Mouse (Mus musculus) bone marrow, adult 2 months (tissue): ENCODE results near the gene Gm8765. TPM values are rescaled to one million over a fixed set of nuclear protein-coding genes. Genes with fewer than 3 reads are reported as not detected.
"Not testable (repeated sequence)": the region's sequence is repeated elsewhere in the genome, so short reads cannot be mapped to it uniquely, and the experiment has no call there.

ENCODE experiments used
- H3K27ac ChIP-seq: fragments of 200-500 bp; 2 replicates; pipeline ENCODE4 v1.5.1; 2012; ENCODE audit warnings: low read depth, mild to moderate bottlenecking, control low read depth, inconsistent platforms, low read length; ENCODE audit not compliant: control insufficient read depth, poor library complexity, insufficient read depth
- H3K4me1 ChIP-seq: fragments of 200-500 bp; 2 replicates; pipeline ENCODE4 v1.6.1; 2011; ENCODE audit warnings: low read length; ENCODE audit not compliant: control insufficient read depth, insufficient read depth
- H3K4me3 ChIP-seq: fragments of 200-500 bp; replicated peaks from 2 replicates; pipeline ENCODE3; 2011; ENCODE audit warnings: mild to moderate bottlenecking, low read depth, low read length, control low read depth; ENCODE audit not compliant: control insufficient read depth
- CTCF ChIP-seq: fragments of 200-500 bp; IDR thresholded peaks from 2 replicates; pipeline ENCODE4 v1.5.1; 2011; ENCODE audit warnings: low read length, control low read depth; ENCODE audit not compliant: control insufficient read depth, insufficient read depth
- POLR2A ChIP-seq: fragments of 200-500 bp; IDR thresholded peaks from 2 replicates; pipeline ENCODE4 v1.6.1; 2011; ENCODE audit warnings: low read depth, mild to moderate bottlenecking, control low read depth, low read length, borderline replicate concordance; ENCODE audit not compliant: control insufficient read depth
- WGBS: fragments of 180-500 bp; shearing (Covaris S2); methylation state at CpG from one replicate; pipeline ENCODE4 v1.1.7; 2018; 5-methylcytosine and 5-hydroxymethylcytosine counted together
- polyA plus RNA-seq: library from polyadenylated mRNA; stranded (reverse); fragments of >200 nt; gene quantifications from 2 replicates; pipeline ENCODE4 v1.2.4, GENCODE M21; 2011; ENCODE audit warnings: low replicate concordance; ENCODE audit not compliant: missing spikeins, insufficient read depth, insufficient read length

Gm8765 gene
- not detected in 2 replicates for polyA plus RNA-seq

DNA sequence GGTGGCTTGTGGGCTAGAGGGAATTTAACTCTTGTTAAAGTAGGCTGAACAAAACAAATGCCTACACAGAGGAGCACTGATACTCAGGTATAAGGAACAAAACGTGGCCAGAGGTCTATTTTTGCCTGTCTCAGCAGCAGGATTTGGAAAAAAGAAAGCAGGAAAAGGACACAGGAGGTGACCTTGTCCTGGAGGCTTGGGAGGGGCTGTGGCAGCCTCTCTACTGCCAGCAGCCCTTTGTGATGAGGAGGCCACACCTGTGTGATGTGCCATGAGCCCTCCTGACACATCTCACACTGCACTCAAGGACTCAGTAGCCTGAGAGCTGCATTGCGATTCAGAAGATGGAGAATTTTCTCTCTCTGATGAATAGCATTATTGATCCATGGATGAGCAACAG is at the start of gene Gm8765:
Gene Gm8765 (plus strand): TSS at position 301 of the 400 bp plus-strand sequence.
- WGBS = 23% methylated on average over 1 of the region's 2 CpGs
- not testable (repeated sequence) for H3K4me3 ChIP-seq, H3K27ac ChIP-seq, H3K4me1 ChIP-seq

- H3K27ac ChIP-seq, H3K4me3 ChIP-seq, H3K4me1 ChIP-seq: not testable (repeated sequence)
- 71% methylated on average over 2 of the region's 2 CpGs for WGBS
These were observed 49.3 kb upstream of the Gm8765 start for GRCm38 (mm10) chr13:50648771-50649170.

DNA sequence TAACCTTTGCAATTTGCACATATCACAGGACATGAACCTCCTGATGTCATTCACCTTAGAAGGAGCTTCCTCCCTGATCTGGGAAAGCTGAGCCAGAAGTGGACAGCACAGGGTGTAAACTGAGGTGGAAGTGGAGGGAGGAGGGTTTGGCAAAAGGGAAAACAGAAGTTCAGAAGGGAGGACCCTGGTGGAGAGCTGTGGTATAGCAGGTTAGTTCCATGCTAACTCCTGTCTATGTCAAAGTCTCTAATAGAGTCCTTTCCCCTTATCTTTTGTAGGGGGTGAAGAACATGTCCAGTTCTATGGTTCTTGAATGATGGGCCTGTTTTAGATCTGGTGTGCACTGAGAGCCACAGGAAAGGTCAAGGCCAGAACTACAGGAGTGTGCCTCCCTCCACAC is 52.2 kb downstream of the Gm8765 start:
- H3K27ac ChIP-seq, H3K4me1 ChIP-seq, H3K4me3 ChIP-seq: not testable (repeated sequence)

GRCm38 (mm10) chr13:50751732-50752131 is 53.6 kb downstream of the Gm8765 start:
- TF ChIP-seq CTCF = no peak
- TF ChIP-seq POLR2A = no peak
- Histone ChIP-seq H3K4me1 (no peaks in the 10 kb centered on the region), H3K27ac (no peak overlapping the region), H3K4me3 (no peak overlapping the region)
- 72% methylated on average over 2 of the region's 2 CpGs for WGBS

DNA sequence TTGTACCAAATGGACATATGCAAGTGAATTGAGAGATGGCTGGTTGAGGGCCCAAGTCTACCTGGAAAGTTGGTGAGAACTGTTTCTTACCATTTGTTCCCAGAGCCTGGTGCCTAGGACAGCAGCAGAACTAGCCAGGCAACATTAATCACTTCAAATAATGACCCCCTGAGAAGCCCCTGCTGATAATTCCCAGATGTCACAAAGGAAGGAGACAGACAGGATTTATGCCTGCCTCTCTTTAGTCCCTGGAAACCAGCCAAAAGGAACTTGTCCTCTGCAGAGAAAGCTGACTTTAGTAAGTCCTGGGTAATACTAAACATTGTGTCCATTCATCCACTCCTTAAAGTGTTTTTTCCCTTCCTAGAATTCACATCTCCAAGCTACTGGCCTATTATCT is 54.8 kb downstream of the Gm8765 start:
- H3K27ac ChIP-seq, H3K4me1 ChIP-seq, H3K4me3 ChIP-seq: not testable (repeated sequence)

Other genes with a start within 250 kb of the Gm8765 start
- gene Nutm2, start 231.0 kb upstream of the Gm8765 start, polyA plus RNA-seq = not detected in 2 replicates
- not detected in 2 replicates for gene Gm904, start 55.1 kb upstream of the Gm8765 start, polyA plus RNA-seq